Mouse (Mus musculus) bone marrow macrophage, adult 2 months (primary cell): ENCODE measurements at regions not wholly inside any gene's neighbourhood (a gene's known extent, or its start where the extent isn't known, plus 50 kb on each side); places are given as distances from the start of the nearest gene placed in this dataset.

Source experiments
- H3K27ac ChIP-seq: 2 replicates; pipeline ENCODE4 v1.5.1; 2012; ENCODE audit warnings: low read depth, low read length; ENCODE audit not compliant: insufficient read depth
- H3K4me1 ChIP-seq: 2 replicates; pipeline ENCODE4 v1.6.1; 2012; ENCODE audit warnings: low read length; ENCODE audit not compliant: control insufficient read depth, insufficient read depth
- H3K4me3 ChIP-seq: 2 replicates; pipeline ENCODE4 v1.5.1; 2012; ENCODE audit warnings: mild to moderate bottlenecking, low read length, moderate library complexity; ENCODE audit not compliant: insufficient read depth
- CTCF ChIP-seq: IDR thresholded peaks from 2 replicates; pipeline ENCODE4 v1.5.1; 2012; ENCODE audit warnings: low read depth, mild to moderate bottlenecking, low read length, moderate library complexity
- POLR2A ChIP-seq: IDR thresholded peaks from 2 replicates; pipeline ENCODE4 v1.6.1; 2012; ENCODE audit warnings: mild to moderate bottlenecking, low read depth, low read length, borderline replicate concordance

DNA sequence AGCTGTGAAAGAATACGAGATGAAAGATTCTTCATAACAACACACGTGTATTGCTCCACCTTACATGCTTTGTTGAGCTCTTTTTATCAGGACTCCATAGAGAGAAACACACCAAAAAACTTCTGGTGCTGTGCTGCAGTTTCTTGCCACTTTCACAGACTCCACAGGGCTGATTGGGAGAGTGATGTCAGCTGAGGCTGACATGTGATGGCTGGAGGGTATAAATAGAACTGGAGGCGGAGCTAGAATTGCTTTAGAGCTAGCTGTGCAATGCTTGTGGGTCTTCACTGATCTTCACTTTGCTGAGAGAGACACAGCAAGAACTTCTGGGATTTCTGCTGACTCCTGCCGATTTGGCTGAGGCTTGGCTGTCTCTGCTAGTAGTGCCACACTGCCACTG lies 285.3 kb downstream of the Epha4 start:
- TF ChIP-seq CTCF (no peak), POLR2A (no peak)
- Histone ChIP-seq H3K4me3 (no peak overlapping the region), H3K27ac (no peak overlapping the region), H3K4me1 (no peaks in the 10 kb centered on the region)

DNA sequence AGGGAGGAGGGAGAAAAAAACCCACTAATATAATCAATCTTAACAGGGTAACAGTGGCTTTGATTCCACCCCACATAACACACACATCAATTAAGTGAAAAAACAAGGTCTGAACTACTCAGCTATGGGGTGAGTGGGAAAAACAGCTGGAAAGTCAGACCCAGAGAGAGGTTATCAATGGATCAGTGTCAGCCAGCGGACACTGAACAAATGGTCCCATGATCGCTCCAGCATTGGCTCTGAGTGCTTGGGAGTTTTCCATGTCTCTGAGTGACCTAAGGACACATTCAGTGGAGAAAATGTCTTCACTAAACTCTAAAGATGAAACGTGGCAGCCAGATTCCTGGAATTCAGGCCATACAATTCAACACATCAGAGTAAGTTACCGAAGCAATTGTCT lies 281.9 kb downstream of the Epha4 start:
- no peak for TF ChIP-seq POLR2A
- no peak for TF ChIP-seq CTCF
- no peaks in the 10 kb centered on the region for H3K4me1 ChIP-seq

DNA sequence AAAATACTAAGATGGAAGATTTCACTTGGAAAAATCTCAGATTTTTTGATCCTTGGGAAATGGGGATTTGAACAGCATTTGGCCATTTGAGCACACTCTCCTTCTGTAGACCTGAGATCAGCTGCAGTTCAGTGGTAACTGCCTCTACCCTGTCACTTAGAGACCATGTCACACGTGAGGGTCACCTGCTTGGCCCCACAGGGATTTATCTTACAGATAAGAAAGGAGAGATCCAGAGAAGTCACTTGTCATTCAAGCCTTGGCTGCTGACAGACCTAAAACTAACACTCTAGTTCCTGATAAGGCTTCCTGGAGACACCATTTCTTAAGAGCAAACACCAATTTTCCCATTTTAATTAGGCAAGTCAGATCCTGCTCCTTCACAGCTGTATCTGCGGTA lies 270.2 kb downstream of the Epha4 start:
- no peak for TF ChIP-seq POLR2A
- TF ChIP-seq CTCF: no peak
- H3K27ac ChIP-seq: no peak overlapping the region
- H3K4me1 ChIP-seq: no peaks in the 10 kb centered on the region
- H3K4me3 ChIP-seq: no peak overlapping the region

More for the DNA sequence above, 281.9 kb downstream of the Epha4 start:
- no peak overlapping the region for H3K4me3 ChIP-seq
- no peak overlapping the region for H3K27ac ChIP-seq

DNA sequence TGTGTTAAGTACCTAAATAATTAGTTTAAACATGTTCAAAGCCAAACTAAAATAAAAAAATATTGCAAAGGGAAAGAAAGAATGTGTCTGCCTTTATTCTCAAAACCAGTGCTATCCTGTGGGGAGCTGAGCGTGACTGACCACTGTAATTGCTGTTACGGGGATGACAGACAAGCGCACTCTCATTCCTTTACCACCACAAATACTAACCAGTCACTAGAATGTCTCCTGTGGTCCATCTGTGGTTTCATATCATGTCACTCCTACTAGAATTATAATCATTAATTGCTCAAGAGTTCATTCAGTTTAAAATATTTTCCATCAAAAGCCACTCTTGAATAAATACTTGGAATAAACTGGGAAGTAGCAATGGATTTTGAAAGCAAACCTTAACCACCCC lies 268.8 kb downstream of the Epha4 start:
- Histone ChIP-seq H3K27ac (no peak overlapping the region), H3K4me3 (no peak overlapping the region)

DNA sequence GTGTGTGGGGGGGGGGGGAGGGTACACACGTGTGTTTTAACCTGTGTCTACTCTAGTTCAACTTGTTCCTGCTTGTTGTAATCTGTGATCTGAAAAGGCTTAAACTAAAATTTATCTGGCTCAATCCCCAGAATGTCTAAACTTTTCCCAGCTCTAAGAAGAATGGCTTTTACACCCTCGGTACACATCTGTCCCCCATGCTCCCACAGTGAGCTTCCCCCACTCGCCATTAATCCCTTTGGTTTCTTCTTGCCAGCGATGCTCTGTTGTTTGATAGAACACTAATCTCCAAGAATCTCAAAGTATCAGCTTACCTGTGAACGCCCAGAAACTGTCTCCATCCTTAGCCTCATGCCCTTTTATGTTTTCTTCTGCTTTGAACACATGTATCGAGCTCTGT lies 260.6 kb downstream of the Epha4 start:
- TF ChIP-seq POLR2A (no peak), CTCF (no peak)
- no peaks in the 10 kb centered on the region for H3K4me1 ChIP-seq
- H3K4me3 ChIP-seq: no peak overlapping the region
- H3K27ac ChIP-seq: no peak overlapping the region

More for the DNA sequence above, 268.8 kb downstream of the Epha4 start:
- no peaks in the 10 kb centered on the region for H3K4me1 ChIP-seq
- TF ChIP-seq CTCF (no peak), POLR2A (no peak)

DNA sequence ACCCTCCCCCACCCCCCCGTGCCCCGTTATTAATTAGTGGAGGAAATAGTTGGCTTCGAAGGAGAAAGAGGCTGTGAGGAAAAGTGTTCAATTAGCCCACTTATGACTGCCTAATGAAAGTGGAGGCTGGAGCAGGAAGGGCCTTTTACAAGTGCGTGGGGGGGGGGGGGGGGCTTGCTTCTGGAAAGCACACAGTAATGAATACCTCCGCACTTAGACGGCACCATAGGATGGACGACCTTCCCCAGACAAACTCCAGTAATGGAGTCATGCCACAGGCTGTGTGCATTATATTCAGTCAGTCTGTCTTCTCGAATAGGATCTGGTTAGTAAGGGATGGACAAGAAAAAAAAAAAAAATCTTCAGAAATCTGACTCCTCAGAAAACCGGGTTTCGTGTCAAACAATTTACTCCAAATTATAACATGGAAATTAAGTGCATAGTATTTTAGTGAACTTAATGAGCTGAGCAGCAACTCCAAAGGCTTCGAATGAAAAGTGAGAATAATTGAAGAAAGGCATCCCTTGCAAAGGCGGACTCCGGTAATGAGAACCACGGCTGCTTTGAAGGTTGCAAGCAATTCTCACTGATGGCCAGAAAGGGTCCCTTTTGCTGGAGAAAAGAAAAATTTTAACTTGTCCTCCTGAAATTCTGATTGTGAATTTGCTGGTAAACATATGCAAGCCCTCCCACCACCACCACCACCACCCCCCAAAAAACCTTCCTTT lies 258.6 kb downstream of the Epha4 start:
- Histone ChIP-seq H3K27ac (no peak overlapping the region), H3K4me1 (no peaks in the 10 kb centered on the region), H3K4me3 (no peak overlapping the region)
- TF ChIP-seq POLR2A (no peak), CTCF (no peak)

DNA sequence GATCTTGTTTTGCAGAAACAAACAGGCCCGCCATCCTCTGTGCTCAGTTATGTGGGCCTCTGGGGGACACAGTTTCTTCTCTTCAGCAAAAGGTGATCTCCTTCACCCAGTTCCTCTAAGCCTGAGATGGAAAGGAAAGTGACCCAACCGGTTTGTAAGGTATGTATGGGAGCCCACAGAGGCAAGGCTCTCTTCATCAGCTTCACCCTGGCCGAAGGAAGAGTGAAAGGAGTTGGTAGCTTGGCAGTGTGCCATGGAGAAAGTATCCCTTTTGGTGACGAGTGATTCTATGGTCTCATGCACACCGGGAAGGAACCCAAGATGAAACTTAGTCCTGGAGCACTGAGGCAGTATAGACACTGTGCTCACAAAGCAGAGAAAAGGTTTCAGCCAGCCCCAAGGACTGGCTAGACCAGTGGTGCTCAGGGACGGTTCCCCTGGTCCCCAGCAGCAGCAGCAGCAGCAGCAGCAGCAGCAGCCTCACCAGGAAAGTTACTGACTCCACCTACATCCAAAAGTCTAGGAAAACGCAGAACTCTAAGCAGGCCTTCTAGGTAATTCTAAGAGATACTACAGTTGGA lies 256.1 kb downstream of the Epha4 start:
- Histone ChIP-seq H3K27ac (no peak overlapping the region), H3K4me1 (no peaks in the 10 kb centered on the region), H3K4me3 (no peak overlapping the region)
- no peak for TF ChIP-seq CTCF
- no peak for TF ChIP-seq POLR2A

DNA sequence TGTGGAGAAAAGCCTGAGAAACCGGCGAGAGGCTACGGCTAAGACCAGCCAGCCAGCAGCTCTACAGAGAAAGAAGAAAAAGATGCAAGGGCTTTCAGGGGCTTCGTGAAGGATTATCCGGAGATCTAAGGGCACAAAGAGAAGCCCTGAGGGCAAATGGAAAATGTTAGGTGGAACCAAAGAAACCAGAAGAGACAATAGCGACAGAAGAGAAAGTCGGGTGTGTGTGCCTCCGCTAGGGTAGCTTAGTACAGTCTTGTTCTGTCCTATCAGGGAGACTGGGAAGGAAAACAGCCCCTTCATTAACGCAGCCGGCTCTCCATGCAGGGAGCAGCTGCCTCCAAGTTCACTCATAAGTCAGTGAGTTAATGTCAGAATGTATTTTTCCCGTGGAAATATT lies 255.1 kb downstream of the Epha4 start:
- no peak for TF ChIP-seq CTCF
- no peak for TF ChIP-seq POLR2A
- H3K27ac ChIP-seq: no peak overlapping the region
- no peaks in the 10 kb centered on the region for H3K4me1 ChIP-seq
- H3K4me3 ChIP-seq: no peak overlapping the region

DNA sequence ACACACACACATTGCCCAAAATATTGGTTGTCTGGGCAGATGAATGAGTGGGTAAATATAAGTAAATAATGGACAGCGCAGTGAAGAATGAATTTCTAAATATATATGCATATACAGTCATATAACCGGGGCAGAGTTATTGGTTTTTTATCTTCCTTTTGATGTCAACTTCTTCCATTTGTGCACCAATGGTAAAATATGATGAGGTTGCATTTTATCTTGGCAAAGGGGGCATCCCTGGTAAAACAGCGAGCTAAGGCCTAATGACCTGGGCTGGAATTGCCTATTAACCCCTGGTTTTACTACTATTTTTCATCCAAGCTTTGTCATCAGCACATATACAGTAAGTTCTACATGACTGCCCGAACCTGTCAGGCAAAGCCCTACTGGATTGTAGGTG lies 253.2 kb downstream of the Epha4 start:
- Histone ChIP-seq H3K27ac (no peak overlapping the region), H3K4me1 (no peaks in the 10 kb centered on the region), H3K4me3 (no peak overlapping the region)
- TF ChIP-seq CTCF: no peak
- TF ChIP-seq POLR2A: no peak

DNA sequence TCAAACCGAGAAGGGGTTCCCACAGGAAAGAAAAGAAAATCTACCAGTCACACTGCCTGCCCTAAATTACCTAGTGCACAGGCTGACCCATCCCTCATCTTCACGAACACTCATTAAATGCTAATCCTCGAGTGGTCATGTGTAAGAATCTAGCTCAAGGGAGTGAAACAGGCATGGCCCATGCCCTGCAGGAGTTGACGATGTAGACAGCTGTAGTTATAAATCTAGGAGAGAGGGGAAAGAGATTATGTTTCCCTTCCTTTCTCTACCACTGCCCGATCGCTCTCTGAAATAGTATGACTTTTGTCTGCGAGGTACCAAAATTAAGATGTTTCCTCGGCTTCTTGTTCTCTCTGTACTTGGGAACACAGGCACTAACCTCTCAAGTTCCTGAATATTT lies 249.2 kb downstream of the Epha4 start:
- Histone ChIP-seq H3K4me1 (no peaks in the 10 kb centered on the region), H3K4me3 (no peak overlapping the region), H3K27ac (no peak overlapping the region)
- TF ChIP-seq CTCF (no peak), POLR2A (no peak)
